Mouse (Mus musculus) cortical plate, adult 2 months (tissue): Measurements from ENCODE around the gene Rhof.

Experiments used
- CTCF ChIP-seq: fragments of 200-500 bp; IDR thresholded peaks from 2 replicates; pipeline ENCODE4 v1.5.1; 2011; ENCODE audit warnings: mild to moderate bottlenecking, control low read depth, low read length; ENCODE audit not compliant: insufficient read depth; ENCODE audit errors: extremely low read depth
- POLR2A ChIP-seq: fragments of 200-500 bp; IDR thresholded peaks from 2 replicates; pipeline ENCODE4 v1.6.1; 2011; ENCODE audit warnings: mild to moderate bottlenecking, low read length, control low read depth; ENCODE audit not compliant: insufficient read depth; ENCODE audit errors: extremely low read depth

DNA sequence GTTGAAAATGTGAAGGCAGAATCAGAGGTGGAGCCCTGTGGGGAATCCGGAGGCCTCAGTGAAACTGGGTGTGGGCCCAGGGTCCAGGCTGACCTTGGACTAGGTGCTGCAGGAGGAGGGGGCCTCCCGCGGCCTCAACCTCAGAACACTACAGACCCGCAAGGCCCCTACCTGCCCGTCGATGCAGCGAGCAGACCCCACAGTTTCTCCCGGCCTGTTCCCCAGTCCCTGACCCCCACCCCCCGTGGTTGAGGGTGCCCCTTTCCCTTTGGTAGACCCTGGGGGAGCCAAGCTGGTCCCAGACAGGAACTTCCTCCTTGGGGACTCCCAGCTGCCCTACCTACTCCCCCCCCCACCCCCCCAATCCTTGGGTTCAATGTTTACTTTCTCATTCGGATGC is 33.9 kb upstream of the Rhof start:
- TF ChIP-seq POLR2A (no peak), CTCF (no peak)
